Mouse (Mus musculus) yolk sac, embryonic 10.5 days (tissue): ENCODE results near the gene Flnb.

Experiments
- DNase-seq: peaks from one replicate; pipeline ENCODE4 v3.0.0-alpha.2; 2017; ENCODE audit warnings: low spot score

Gene Flnb

DNA sequence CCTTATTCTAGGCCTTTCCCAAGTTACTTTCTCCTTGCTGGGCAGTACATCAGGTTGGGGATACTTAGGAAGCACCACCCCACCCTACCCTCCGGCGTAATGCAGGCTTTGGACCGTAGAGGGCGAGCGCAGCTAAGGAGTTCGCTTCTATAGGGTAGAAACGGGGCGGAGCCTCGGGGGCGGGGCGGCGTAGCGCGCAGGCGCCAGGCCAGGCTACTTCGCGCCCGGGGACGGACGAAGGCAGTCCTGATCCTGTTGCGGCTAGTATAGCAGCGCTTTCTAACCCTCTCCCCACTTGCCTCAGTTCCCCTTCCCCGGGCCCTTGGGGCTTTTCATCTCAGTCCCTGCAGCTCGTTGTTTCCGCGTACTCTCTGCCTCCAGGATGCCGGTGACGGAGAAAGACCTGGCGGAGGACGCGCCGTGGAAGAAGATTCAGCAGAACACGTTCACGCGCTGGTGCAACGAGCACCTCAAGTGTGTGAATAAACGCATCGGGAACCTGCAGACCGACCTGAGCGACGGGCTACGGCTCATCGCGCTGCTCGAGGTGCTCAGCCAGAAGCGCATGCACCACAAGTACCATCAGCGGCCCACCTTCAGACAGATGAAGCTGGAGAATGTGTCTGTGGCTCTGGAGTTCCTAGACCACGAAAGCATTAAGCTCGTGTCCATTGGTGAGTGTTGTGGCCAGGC, at the start of gene Flnb:
Gene Flnb (plus strand): TSS at position 188 of the 693 bp plus-strand sequence.
- peak; percentile 94 for DNase-seq

DNA sequence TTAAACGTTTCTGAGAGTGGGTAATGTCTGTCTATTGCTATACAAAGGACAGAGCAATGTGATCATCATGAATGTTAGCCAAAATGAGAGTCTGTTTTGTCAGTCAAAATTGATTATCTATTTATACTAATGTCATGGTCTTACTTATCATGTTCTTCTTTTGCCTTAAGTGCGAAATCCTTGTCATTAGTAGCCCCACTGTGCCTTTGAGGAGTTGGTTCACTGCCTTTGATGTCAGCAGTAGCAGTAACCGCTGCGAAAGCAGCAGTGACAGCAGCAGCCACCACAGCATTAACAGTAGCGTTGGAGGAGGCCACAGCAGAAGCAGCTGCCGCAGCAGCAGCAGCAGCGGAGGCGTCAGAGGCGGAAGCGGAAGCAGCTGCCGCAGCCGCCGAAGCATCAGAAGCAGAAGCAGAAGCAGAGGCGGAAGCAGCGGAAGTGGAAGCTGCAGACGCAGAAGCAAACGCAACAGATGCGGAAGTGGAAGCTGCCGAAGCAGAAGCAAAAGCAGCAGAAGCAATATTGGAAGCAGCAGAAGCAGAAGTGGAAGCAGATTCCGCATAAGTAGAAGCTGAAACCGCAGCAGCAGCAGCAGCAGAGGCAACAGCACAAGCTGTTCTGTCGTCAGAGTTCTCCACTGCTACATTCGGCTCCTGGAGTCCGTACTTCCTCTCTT, 43.9 kb upstream of the Flnb start:
- DNase-seq = peak; percentile 79

DNA sequence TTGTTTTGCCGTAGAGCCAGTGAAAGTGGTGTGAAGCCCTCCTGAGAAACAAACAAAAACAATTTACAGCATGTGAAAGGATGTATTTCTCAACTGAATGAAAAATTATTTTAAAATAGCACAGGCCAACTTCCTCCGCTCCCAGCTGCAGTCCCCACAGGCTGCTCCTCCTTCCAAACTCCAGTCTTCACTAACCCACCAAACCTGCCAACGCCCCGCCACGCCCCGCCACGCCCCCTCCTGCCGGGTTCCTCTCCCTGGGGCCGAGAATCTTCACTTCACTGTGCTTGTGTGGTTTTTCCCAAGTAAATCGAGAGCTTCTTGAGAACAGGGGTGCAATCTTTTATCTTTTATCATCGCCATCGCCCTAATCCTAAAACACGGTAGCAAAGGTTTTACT, 31.7 kb upstream of the Flnb start:
- DNase-seq = no peak

DNA sequence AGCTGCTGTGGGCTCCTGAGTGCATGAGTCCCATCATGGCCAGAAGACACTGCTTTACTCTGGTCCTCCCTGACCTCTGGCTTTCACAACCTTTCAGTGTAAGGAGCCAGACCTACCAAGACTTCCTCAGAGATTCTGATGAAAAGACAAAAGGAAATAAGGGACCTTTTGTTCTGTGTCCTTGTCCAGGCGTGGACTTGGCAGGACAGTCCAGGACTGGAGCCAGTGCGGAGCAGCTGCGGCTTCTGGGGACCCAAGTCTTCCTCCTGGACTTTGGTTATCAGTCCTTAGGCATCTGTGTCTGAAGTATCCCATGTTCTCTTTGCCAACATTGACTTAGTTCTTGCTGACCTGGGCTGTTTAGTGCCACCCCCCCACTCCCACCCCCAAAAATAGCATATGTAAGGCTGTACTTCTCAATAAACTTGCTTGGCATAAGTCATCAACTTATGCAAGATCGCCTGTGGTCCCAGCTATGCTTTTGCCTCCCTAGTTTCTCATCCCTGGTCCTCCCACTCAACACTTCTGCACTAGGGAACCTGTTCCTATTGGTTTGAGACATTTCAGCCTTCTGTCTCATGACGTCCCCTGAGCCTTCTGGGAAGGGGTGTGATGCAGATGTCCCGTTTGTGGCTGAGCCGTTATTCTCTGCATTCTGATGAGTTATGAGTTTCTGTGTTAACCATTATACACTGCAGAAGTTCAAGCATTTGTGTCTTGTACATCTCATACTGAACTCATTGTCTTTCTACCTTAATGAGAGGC, 28.3 kb upstream of the Flnb start:
- DNase-seq = no peak

DNA sequence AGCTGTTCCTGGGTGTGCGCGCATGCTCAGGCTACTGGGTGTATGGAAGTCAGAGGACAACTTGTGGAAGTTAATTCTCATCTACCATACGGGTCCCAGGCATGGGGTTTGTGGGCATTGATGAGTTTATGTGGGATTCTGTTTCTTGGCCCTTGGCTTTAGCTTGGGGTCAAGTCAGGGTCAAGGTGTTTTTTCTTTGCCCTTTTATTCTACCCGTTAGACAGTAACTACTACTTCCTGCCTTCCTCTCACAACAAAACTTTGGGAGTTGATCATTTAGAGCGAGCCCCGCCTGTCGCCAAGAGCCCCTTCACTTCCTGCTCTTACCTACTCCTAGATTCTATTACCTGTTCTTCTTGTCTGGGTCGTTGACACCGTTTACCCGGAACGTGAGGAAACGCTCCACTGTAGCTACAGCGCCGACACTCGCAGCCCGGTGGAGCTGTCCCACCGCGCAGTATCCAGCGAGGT, 26.7 kb upstream of the Flnb start:
- DNase-seq = no peak

DNA sequence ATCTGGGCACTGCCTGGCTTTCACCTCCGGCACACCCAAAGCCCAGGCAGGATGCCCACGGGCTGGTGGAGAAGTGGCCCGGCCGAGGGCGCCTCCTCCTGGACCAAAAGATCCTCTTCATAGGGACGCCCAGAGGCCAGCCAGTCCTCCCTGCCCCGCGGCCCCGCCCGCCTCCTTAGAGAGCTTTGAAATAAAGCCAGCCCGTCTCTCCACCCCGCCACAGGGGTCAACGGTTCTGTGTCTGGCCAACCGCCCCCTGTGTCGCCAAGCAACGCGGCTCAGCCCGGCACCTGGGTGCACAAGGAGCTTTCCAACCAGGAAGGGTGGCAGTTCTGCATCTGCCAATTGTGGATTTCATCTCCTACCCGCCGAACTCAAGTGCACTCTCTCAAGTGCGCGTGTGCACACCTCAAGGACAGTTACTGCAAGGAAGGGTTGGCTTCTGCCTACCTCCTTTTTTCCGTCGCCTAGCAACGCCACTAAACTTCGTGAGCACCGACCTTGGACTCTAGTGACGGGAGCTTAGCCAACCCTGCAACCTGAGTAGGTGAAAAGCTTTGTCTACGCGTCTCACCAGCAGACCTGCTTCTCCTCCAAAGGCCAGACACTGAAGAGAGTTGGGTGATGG, 26.1 kb upstream of the Flnb start, which contains the start of gene Gm26661:
Gene Gm26661 (plus strand): TSS at position 56 of the 628 bp plus-strand sequence.
- peak; percentile 77 for DNase-seq

DNA sequence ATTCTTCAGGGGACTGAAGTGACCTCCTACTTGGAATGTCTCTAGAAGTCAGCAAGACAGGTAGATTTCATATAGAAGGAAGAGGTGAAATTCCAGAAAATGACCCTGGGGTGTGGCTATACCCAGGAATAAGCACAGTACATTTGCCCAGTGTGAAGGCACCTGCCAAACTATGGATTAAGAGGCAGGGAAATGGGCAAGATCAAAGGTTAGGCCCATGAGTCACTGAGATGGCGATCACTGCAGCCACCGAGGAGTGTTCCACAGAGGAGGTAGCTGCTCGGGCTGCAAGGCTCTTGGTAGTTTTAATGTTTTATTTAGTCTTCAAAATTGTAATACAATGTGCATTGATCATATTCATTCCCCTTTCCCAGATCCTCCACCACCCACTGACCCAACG, 21.8 kb upstream of the Flnb start:
- DNase-seq = no peak

DNA sequence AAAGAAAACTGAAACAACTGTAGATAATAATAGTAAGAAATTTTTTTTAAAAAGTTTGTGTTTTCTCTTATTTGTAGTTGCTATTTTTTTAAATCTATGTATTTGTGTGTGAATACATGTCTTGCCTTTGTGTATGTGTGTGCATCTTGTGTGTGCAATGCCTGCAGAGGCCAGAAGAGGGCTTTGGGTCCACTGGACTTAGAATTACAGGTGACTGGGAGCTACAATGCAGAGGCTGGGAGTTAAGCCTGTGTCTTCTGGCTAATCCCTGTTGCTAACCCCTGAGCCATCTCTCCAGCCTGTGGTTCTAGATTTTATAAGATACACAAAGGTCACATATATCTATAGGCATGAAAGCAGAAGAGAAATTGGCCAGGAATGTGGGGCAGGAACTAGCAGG, 17.1 kb upstream of the Flnb start:
- DNase-seq = no peak

DNA sequence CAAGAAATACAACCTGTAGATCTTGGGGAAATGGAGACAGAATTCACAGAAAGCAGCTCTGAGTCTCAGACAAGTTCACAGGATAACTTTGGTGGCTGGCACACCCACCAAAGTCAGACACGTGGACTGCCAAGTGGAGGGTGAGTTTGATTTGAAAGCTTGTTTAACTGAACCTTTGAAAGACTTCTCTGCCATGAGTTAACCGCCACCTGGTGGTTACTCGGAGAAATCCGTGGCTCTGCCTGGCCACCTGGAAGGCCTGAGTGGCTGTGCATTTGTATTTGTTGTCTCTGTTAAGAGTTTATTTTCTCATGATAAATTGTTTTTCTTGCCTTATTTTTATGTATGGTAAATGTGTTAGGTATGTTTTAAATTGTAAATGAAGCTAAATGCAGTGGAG, 15.9 kb upstream of the Flnb start:
- DNase-seq = no peak

DNA sequence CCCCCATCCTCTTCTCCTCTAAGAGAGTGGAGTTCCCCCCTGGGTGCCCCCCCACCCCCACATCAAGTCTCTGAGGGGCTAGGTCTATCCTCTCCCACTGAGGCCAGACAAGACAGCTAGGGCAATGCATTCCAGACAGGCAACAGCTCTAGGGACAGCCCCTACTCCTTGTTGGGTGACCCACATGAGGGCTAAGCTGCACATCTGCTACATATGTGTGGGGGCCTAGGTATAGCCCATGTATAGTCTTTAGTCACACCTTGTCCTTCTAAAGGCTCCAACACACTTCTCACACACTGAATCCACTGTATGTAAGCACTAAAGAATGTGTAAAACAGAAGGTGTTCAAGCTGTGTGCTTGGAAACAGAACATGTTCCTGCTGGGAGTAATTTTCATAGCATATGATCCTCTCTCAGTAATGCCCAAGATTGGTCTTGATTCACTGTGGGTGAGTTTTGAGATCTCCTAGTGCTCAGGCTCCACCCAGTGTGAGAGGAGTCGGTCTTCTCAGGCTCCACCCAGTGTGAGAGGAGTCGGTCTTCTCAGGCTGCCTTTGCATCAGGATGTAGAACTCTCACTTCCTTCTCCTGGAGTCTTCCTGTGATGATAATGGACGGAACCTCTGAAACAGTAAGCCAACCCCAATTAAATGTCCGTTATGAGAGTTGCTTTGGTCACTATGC, 13.7 kb upstream of the Flnb start:
- DNase-seq = no peak

DNA sequence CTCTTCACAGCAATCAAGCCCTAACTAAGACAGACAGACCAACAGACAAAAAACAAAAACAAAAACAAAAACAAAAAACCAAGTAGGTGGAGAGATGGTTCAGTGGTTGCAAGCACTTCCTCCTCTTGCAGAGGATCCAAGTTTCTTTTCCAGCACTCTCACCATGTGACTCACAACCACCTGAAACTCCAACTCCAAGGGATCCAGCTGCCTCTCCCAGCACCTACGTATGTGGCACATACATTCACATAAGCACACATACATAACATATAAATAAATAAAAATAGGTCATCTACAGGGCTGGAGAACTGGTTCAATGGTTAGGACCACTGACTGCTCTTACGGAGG, 13.2 kb upstream of the Flnb start:
- no peak for DNase-seq

DNA sequence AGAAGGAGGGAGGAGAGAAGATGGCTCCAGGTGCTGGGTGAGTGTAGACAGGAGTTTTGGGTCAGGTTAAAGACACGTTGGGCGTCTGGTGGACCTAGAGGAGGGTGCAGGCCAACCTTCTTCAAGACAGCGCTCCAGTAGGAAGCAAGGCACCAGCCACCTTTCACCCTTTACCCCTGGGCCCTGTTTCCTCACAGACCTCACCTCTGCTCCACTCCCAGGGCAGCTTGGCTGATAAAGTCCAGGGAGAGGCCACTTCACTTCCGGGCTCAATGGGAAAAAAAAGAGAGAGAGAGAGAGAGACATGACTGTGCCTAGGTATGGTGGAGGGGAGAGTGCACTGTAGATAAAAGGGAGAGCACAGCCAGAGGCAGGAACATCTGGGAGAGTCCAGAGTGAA, 10.0 kb upstream of the Flnb start:
- DNase-seq = no peak

DNA sequence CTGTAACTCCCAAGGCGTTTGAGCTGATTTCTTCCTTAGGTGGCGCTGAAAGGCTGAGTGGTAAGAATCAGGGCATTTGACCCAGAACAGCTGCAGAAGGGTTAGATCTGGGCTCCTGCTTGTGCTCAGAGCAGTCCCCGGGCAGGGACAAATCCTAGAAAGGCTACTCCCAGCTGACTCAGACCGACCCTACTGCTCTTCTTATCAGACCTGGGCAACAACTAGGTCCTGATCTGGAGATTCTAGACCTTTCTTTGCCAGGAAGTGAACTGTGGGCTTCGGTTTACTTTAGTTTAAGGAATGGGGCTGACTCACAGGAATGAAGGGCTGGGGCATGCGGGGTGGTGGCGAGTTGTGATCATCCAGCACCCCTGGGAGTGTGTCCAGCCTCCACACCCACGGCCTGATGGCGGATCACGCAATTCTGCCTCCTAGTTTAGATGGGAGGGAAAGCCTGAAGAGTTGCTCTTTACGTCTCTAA, 9.2 kb upstream of the Flnb start:
- DNase-seq = no peak

DNA sequence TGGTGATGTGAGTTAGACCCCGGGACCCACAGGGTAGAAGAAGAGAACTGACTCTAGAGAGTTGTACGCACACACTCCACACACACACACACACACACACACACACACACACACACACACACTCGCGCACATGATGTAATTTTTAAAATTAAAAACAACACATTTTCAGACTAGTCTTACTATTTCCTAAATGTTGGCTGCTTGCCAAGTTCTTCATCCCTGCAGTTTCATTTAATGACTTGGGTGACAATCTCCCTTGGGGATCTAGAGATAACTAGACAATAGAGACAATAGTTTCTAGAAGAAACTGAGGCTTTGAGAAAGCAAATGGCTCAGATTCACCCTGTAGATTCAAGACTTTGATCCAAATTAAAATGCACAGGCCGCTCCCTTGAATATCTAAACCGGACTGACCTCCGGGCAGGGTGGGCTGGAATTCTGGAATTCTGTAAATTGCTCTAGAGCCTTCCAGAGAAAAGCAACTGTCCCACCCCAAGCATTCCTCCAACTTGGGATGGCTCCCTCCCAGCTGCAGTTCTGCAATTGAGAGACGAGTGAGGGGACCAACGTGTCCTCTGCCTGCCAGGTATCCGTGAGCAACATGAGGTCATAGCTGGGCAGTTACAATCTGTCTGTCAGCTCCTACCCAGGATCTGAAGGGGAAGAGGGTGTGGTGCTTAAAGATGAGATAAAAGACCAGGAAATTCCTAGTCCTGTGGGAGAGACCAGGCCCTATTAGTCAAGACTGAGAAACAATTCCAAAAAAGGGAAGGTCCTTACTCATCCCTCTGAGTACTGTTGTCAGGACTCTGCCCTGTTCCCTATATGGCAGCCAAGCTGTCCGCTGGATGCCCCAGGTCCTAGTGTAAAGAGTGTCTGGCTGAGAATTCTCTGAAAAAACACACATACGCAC, 8.5 kb upstream of the Flnb start:
- DNase-seq = no peak

DNA sequence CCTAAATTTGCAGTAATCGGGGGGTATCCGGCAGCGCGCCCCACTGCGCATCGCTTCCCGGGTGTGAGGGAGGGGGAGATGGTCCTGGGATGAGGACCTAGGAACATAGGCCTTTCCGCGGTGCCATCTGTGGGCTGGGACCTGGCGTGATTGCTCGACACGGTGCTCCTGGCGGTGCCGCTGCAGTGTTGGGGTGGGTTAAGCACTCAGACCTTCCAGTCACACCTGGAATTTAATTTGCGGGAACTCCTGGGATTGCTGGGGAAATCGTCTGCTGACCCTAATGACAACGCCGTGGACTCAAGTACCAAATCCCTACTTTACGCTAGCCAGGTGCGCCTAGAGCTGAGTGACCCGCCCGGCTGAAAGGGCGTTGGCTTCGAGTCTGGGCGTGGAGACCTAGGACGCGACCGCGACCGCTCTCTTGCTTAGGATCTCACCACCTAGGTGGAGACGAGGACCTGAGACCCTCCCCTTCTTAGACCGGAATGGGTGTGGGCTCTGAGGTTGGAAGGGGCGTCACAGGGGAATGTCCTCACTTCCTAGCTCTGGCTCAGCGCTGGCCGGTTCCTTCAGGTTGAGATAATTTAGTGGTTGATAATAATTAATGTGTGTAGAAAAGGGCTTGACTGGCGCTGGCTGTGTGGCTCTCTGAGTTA, 835 bp downstream of the Flnb start:
- peak; percentile 81 for DNase-seq

DNA sequence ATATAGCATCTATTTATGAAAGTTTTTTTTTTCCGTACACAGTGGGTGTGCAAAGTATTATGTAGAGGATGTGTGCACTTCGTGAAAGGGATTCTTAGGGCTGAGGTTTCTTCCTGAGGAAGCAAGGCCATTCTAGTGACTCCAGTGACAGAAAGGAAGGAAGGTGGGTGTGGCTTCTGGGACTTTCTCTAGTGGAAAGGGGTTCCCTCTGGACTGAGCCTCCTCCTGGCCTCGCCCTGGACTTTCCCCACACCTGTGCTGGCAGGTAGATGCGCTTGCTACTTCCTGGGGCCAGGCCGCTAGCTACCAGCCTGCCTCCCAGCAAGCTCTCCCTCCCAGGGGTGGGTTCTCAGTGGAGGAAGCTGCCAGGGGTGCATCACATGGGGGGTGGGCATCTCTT, 1.7 kb downstream of the Flnb start:
- peak; percentile 41 for DNase-seq

DNA sequence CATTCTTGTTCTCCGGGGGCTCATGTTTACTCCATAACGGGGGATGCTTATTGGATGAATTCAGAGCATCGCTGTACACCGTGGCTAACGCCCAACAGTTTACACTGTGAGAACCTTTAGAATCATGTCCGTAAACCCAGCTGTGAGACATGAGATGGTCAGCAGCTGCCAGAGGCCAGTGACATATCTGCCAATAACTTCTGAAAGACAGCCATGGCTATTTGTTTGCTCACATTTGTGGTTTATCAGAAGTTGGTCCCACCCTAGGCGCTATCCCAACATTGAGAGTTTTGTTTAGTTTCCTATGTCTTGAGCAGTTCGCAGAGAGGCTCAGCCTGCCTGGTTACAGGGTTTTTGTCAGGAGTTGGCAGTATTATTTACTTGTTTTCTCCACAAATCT, 3.6 kb downstream of the Flnb start:
- no peak for DNase-seq

DNA sequence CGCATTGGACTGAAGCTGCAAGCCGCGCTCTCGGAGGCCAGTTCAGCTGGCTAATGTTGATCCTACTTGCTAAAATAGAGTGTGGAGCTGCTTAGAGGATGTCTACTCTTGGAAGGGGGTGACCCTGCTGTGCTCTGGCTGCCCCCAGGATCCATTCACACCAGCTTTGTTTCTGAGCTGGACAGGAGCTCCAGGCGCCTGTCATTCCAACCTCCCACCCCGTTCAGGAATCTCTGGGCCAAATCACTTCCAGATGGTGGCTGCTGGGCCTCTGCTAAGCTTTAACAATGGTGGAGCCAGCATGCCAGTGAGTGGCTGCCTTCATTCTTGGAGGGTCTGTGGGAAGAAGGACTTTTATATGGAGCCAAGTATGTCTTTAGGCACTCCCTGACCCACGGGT, 4.9 kb downstream of the Flnb start:
- peak; percentile 65 for DNase-seq

DNA sequence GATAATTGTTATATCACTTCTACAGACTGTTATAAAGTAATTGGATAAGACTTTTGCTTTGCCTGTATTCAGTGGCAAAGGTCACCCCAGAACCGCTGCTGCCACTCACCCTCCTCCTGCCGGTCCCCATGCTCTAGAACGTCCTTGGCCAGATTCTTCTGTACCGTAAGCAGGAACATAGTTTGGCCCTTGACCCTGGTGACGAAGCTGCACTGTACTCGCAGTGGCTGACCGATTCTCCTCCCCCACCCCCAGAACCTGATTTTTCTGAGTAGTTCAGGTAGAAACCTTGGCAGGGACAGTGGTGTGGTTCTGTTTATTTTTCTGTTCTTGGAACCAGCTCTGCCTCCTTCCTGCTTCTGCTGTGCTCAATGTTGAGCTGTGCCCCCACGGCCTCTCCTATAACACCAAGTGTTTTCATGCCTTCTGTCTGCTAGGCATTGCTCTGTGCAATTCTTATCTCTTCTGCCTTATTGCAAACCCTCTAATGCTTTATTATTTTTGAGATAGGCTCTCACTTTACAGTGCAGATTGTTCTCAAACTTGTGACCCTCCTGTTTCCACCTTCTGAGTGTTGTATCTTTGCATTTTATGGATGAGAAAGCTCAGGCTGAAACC, 7.0 kb downstream of the Flnb start:
- DNase-seq = peak; percentile 66
